Comparison of ENCODE assay signal across 12 mouse cellular contexts in genomic region chr14:102906826-102907225, GRCm38 (mm10).
A peak's percentile ranks its signal among the peaks of the same experiment; 100 is the strongest.
DNase-seq lines count a peak whose midpoint lies in the region; ATAC-seq and TF ChIP-seq lines count a peak whose summit lies in the region.
"Had no signal": no experiment of that assay in that cellular context is flagged by ENCODE, and none has a peak within 500 bp of the region (broad histone marks: within the 10 kb centered on the region; RNA-seq: fewer than 3 reads in every experiment).

No protein-coding gene starts in this region.

- 83% methylated on average over 6 of the region's 6 CpGs for WGBS in midbrain, embryonic 13.5 days
- WGBS in intestine, postnatal 0 days, result 66% methylated on average over 6 of the region's 6 CpGs

- peak; percentile 7 for DNase-seq in CD4-positive, CD25-positive, alpha-beta regulatory T cell, adult 2 months (ENCODE audit: low read depth, low spot score)
- peak; percentile 40 to 42 for DNase-seq in spleen, adult 18-20 months
- no peak for DNase-seq in spleen, adult 12 weeks (ENCODE audit: low spot score)
- DNase-seq in c-Kit-positive CD71-positive TER-119-positive erythroid progenitor cells, embryonic 14.5 days (ENCODE audit: low spot score), result no peak
- DNase-seq: forebrain, postnatal 0 days; layer of hippocampus, postnatal 36 days; right cerebral cortex, postnatal 14 days had no signal

- no peak overlapping the region for H3K4me3 ChIP-seq in midbrain, embryonic 13.5 days (replicated peaks)
- H3K4me3 ChIP-seq in intestine, postnatal 0 days (ENCODE audit: low read depth, low read length), result no peak overlapping the region
- H3K4me3 ChIP-seq: intestine, embryonic 15.5 days had no signal

- no peaks in the 10 kb centered on the region for H3K36me3 ChIP-seq in midbrain, embryonic 13.5 days
- H3K36me3 ChIP-seq in intestine, postnatal 0 days (ENCODE audit: control insufficient read depth, insufficient read depth), result no peaks in the 10 kb centered on the region
- H3K36me3 ChIP-seq: intestine, embryonic 15.5 days had no signal

- 0 out of 2 replicates have a peak, but pooled peaks cover 2% of the 10 kb centered on the region for H3K4me1 ChIP-seq in midbrain, embryonic 13.5 days (replicated peaks)
- H3K4me1 ChIP-seq in intestine, postnatal 0 days (replicated peaks; ENCODE audit: control insufficient read depth, insufficient read depth, low read length), result no peaks in the 10 kb centered on the region
- H3K4me1 ChIP-seq: intestine, embryonic 15.5 days had no signal

- TF ChIP-seq CTCF in intestine, postnatal 0 days (IDR thresholded peaks at IDR 0.05; ENCODE audit: low read depth), result no peak

- H3K27ac ChIP-seq in midbrain, embryonic 13.5 days, result no peak overlapping the region
- H3K27ac ChIP-seq in intestine, postnatal 0 days (ENCODE audit: low read depth, low read length), result no peak overlapping the region
- H3K27ac ChIP-seq: intestine, embryonic 15.5 days had no signal

- no peaks in the 10 kb centered on the region for H3K9me3 ChIP-seq in midbrain, embryonic 13.5 days
- no peaks in the 10 kb centered on the region for H3K9me3 ChIP-seq in intestine, postnatal 0 days (ENCODE audit: control insufficient read depth)
- H3K9me3 ChIP-seq: intestine, embryonic 15.5 days had no signal

- no peak for ATAC-seq in CD4-positive, CD25-positive, alpha-beta regulatory T cell, adult 4 months
- ATAC-seq in monocyte, adult 5-6 weeks (replicated peaks; ENCODE audit: insufficient number of reproducible peaks, low FRiP score, low TSS enrichment, poor library complexity, severe bottlenecking), result peak; percentile 73
- ATAC-seq in midbrain, embryonic 13.5 days, result no peak
- no peak for ATAC-seq in intestine, postnatal 0 days
- ATAC-seq: forebrain, postnatal 0 days; intestine, embryonic 15.5 days had no signal

- H3K27me3 ChIP-seq in midbrain, embryonic 13.5 days, result no peaks in the 10 kb centered on the region
- no peaks in the 10 kb centered on the region for H3K27me3 ChIP-seq in intestine, postnatal 0 days (replicated peaks; ENCODE audit: control insufficient read depth, insufficient read depth, low read length)
- H3K27me3 ChIP-seq: intestine, embryonic 15.5 days had no signal

- H3K4me2 ChIP-seq in midbrain, embryonic 13.5 days (replicated peaks), result no peak overlapping the region
- H3K4me2 ChIP-seq in intestine, postnatal 0 days (replicated peaks; ENCODE audit: low read depth), result no peak overlapping the region
- H3K4me2 ChIP-seq: intestine, embryonic 15.5 days had no signal

- no peak overlapping the region for H3K9ac ChIP-seq in midbrain, embryonic 13.5 days (replicated peaks)
- H3K9ac ChIP-seq in intestine, postnatal 0 days (ENCODE audit: low read depth, low read length), result no peak overlapping the region
- H3K9ac ChIP-seq: forebrain, postnatal 0 days; intestine, embryonic 15.5 days had no signal

Comparison
In these comparisons a context has a peak if more than half of its experiments do, and no peak if none do; other contexts are left out.
1. DNase-seq: peak in CD4-positive, CD25-positive, alpha-beta regulatory T cell, adult 2 months (single experiment) and spleen, adult 18-20 months (2 of 2); none in spleen, adult 12 weeks (single experiment) and c-Kit-positive CD71-positive TER-119-positive erythroid progenitor cells, embryonic 14.5 days (single experiment).